8 mouse cellular contexts compared by ENCODE assay signal in the genomic region with DNA sequence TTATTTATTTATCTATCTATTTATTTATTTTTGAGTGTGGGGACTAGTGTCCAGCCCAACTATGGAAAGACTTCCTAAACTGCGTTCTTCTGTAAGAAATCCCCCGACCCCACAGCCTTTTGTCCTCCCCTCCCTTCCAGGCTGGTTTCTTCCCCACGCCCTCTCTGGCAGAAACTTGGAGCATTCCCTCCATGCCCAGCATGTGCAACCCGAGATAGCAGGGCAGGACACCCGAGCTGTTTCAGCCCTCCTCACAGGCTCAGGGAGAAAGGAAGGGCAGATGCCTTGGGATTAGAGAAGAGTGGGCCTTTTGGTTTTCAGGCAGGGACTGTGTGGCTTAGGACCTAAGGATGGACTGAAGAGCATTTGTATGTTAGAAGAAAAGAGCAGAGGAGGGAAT. TPM values are rescaled to one million over a fixed set of nuclear protein-coding genes. Genes with fewer than 3 reads are reported as not detected.
DNase-seq lines count a peak whose midpoint lies in the region; ATAC-seq and TF ChIP-seq lines count a peak whose summit lies in the region.

No protein-coding gene starts in this region.

- H3K36me3 ChIP-seq in embryonic facial prominence, embryonic 12.5 days = peaks cover 48% of the 10 kb centered on the region
- H3K36me3 ChIP-seq in heart, postnatal 0 days (replicated peaks; ENCODE audit: control insufficient read depth, insufficient read depth, low read length) = peaks cover 41% of the 10 kb centered on the region
- H3K36me3 ChIP-seq in liver, postnatal 0 days (replicated peaks; ENCODE audit: insufficient read depth, low read length) = peaks cover 29% of the 10 kb centered on the region

- H3K27ac ChIP-seq in embryonic facial prominence, embryonic 12.5 days = peak overlapping the region; percentile 70; the same call in 1 of the 2 replicates
- peak overlapping the region; percentile 100 for H3K27ac ChIP-seq in heart, postnatal 0 days (ENCODE audit: low read depth)
- H3K27ac ChIP-seq in liver, postnatal 0 days (ENCODE audit: low read depth) = 0 out of 2 replicates have a peak overlapping the region, but pooled peaks have one; percentile 13

- no peaks in the 10 kb centered on the region for H3K27me3 ChIP-seq in embryonic facial prominence, embryonic 12.5 days
- no peaks in the 10 kb centered on the region for H3K27me3 ChIP-seq in heart, postnatal 0 days (ENCODE audit: control insufficient read depth, insufficient read depth, low read length)
- no peaks in the 10 kb centered on the region for H3K27me3 ChIP-seq in liver, postnatal 0 days (ENCODE audit: insufficient read depth, low read length)

- H3K4me3 ChIP-seq in embryonic facial prominence, embryonic 12.5 days = peak overlapping the region; percentile 99
- peak overlapping the region; percentile 99 for H3K4me3 ChIP-seq in heart, postnatal 0 days (ENCODE audit: low read depth, low read length)
- H3K4me3 ChIP-seq in liver, postnatal 0 days (ENCODE audit: low read depth, low read length) = peak overlapping the region; percentile 98

- no peak for TF ChIP-seq CTCF in heart, postnatal 0 days (IDR thresholded peaks at IDR 0.05; ENCODE audit: low read depth)
- no peak for TF ChIP-seq CTCF in liver, postnatal 0 days (IDR thresholded peaks at IDR 0.05; ENCODE audit: low read depth)

- H3K4me2 ChIP-seq in embryonic facial prominence, embryonic 12.5 days (replicated peaks) = peak overlapping the region; percentile 78
- peak overlapping the region; percentile 96 for H3K4me2 ChIP-seq in heart, postnatal 0 days (ENCODE audit: low read depth, low read length)
- peak overlapping the region; percentile 82 for H3K4me2 ChIP-seq in liver, postnatal 0 days (ENCODE audit: low read depth, low read length)

- ATAC-seq in embryonic facial prominence, embryonic 12.5 days (ENCODE audit: insufficient number of reproducible peaks, insufficient read depth, low FRiP score, low TSS enrichment) = no peak
- no peak for ATAC-seq in heart, postnatal 0 days (ENCODE audit: insufficient read depth, low read depth)
- ATAC-seq in liver, postnatal 0 days = no peak

- TF ChIP-seq EP300 in heart, postnatal 0 days (IDR thresholded peaks at IDR 0.05; ENCODE audit: low read depth) = no peak
- TF ChIP-seq EP300 in liver, postnatal 0 days (IDR thresholded peaks at IDR 0.05; ENCODE audit: low read depth) = no peak

- peak overlapping the region; percentile 99 for H3K9ac ChIP-seq in embryonic facial prominence, embryonic 12.5 days
- H3K9ac ChIP-seq in heart, postnatal 0 days (replicated peaks; ENCODE audit: low read depth, low read length) = peak overlapping the region; percentile 100
- H3K9ac ChIP-seq in liver, postnatal 0 days (replicated peaks) = peak overlapping the region; percentile 92

- H3K4me1 ChIP-seq in embryonic facial prominence, embryonic 12.5 days = peaks cover 20% of the 10 kb centered on the region
- H3K4me1 ChIP-seq in heart, postnatal 0 days (ENCODE audit: control insufficient read depth, insufficient read depth) = peaks cover 25% of the 10 kb centered on the region
- H3K4me1 ChIP-seq in liver, postnatal 0 days (ENCODE audit: insufficient read depth) = peaks cover 20% of the 10 kb centered on the region

- no peaks in the 10 kb centered on the region for H3K9me3 ChIP-seq in embryonic facial prominence, embryonic 12.5 days
- no peaks in the 10 kb centered on the region for H3K9me3 ChIP-seq in heart, postnatal 0 days (replicated peaks; ENCODE audit: control insufficient read depth, low read length)
- no peaks in the 10 kb centered on the region for H3K9me3 ChIP-seq in liver, postnatal 0 days (ENCODE audit: low read length)

- 28% methylated on average over 5 of the region's 5 CpGs for WGBS in embryonic facial prominence, embryonic 12.5 days
- 12% methylated on average over 5 of the region's 5 CpGs for WGBS in heart, postnatal 0 days
- 42% methylated on average over 5 of the region's 5 CpGs for WGBS in liver, postnatal 0 days (ENCODE audit: insufficient replicate concordance)

- peak; percentile 8 for DNase-seq in adrenal gland, adult 8-10 months
- no peak for DNase-seq in adrenal gland, postnatal 36 days
- peak; percentile 51 for DNase-seq in heart, postnatal 0 days (ENCODE audit: low spot score)
- no peak for DNase-seq in liver, postnatal 0 days
- no peak for DNase-seq in Muller cell, postnatal 12 days (ENCODE audit: inconsistent ontology term)
- DNase-seq in right cerebral cortex, postnatal 14 days = no peak
- DNase-seq in layer of hippocampus, postnatal 10 days (ENCODE audit: low spot score in 2 of 2) = no peak

RNA-seq across cellular contexts. Expression of a gene that starts 0.6 kb away (rescaled TPM):
- 10 to 100 TPM; 56.9 to 87.4 (median 73.6) TPM for total RNA-seq in adrenal gland, adult 8-10 months (2022)
- 10 to 100 TPM; 66.4 to 80.3 TPM for total RNA-seq in adrenal gland, postnatal 36 days (2021)
- polyA plus RNA-seq in embryonic facial prominence, embryonic 12.5 days (2016; fragmentation: Nextera tagmentation; extraction: Ambion mirVana) = 123 and 130 TPM in 2 replicates
- total RNA-seq in heart, postnatal 0 days (2014; rRNA removed; ENCODE audit: low replicate concordance) = 77.7 and 108 TPM in 2 replicates
- 89.8 and 96.1 TPM in 2 replicates for polyA plus RNA-seq in heart, postnatal 0 days (2015; fragmentation: Nextera tagmentation; extraction: Ambion mirVana)
- 40.6 and 42.9 TPM in 2 replicates for polyA plus RNA-seq in liver, postnatal 0 days (2015; fragmentation: Nextera tagmentation; extraction: Ambion mirVana)
- total RNA-seq in layer of hippocampus, postnatal 10 days (2021) = 10 to 100 TPM; 98.0 to 99.5 TPM

RNA-seq across cellular contexts. Expression of a gene that starts 1.9 kb away (rescaled TPM):
- 100 to 1,000 TPM; 109 to 125 (median 120) TPM for total RNA-seq in adrenal gland, adult 8-10 months (2022)
- total RNA-seq in adrenal gland, postnatal 36 days (2021) = 100 to 1,000 TPM; 112 to 132 TPM
- 32.4 and 32.8 TPM in 2 replicates for polyA plus RNA-seq in embryonic facial prominence, embryonic 12.5 days (2016; fragmentation: Nextera tagmentation; extraction: Ambion mirVana)
- 43.0 and 45.6 TPM in 2 replicates for total RNA-seq in heart, postnatal 0 days (2014; rRNA removed; ENCODE audit: low replicate concordance)
- polyA plus RNA-seq in heart, postnatal 0 days (2015; fragmentation: Nextera tagmentation; extraction: Ambion mirVana) = 24.8 and 25.5 TPM in 2 replicates
- 8.4 and 9.7 TPM in 2 replicates for polyA plus RNA-seq in liver, postnatal 0 days (2015; fragmentation: Nextera tagmentation; extraction: Ambion mirVana)
- total RNA-seq in layer of hippocampus, postnatal 10 days (2021) = 100 to 1,000 TPM; 101 to 105 TPM

RNA-seq across cellular contexts. Expression of a gene that starts 8.1 kb away (rescaled TPM):
- total RNA-seq in adrenal gland, adult 8-10 months (2022) = 100 to 1,000 TPM; 369 to 430 (median 397) TPM
- 100 to 1,000 TPM; 421 to 450 TPM for total RNA-seq in adrenal gland, postnatal 36 days (2021)
- polyA plus RNA-seq in embryonic facial prominence, embryonic 12.5 days (2016; fragmentation: Nextera tagmentation; extraction: Ambion mirVana) = 463 and 471 TPM in 2 replicates
- 208 and 305 TPM in 2 replicates for total RNA-seq in heart, postnatal 0 days (2014; rRNA removed; ENCODE audit: low replicate concordance)
- polyA plus RNA-seq in heart, postnatal 0 days (2015; fragmentation: Nextera tagmentation; extraction: Ambion mirVana) = 472 and 510 TPM in 2 replicates
- 305 and 324 TPM in 2 replicates for polyA plus RNA-seq in liver, postnatal 0 days (2015; fragmentation: Nextera tagmentation; extraction: Ambion mirVana)
- total RNA-seq in layer of hippocampus, postnatal 10 days (2021) = 100 to 1,000 TPM; 256 to 267 TPM

RNA-seq across cellular contexts. Expression of a gene that starts 12.7 kb away (rescaled TPM):
- total RNA-seq in adrenal gland, adult 8-10 months (2022) = 10 to 100 TPM; 55.7 to 61.0 (median 58.4) TPM
- total RNA-seq in adrenal gland, postnatal 36 days (2021) = 10 to 100 TPM; 54.6 to 57.1 TPM
- polyA plus RNA-seq in embryonic facial prominence, embryonic 12.5 days (2016; fragmentation: Nextera tagmentation; extraction: Ambion mirVana) = 95.1 and 99.1 TPM in 2 replicates
- total RNA-seq in heart, postnatal 0 days (2014; rRNA removed; ENCODE audit: low replicate concordance) = 27.4 and 54.8 TPM in 2 replicates
- polyA plus RNA-seq in heart, postnatal 0 days (2015; fragmentation: Nextera tagmentation; extraction: Ambion mirVana) = 30.3 and 34.2 TPM in 2 replicates
- polyA plus RNA-seq in liver, postnatal 0 days (2015; fragmentation: Nextera tagmentation; extraction: Ambion mirVana) = 19.5 and 25.5 TPM in 2 replicates
- 10 to 100 TPM; 40.1 to 43.7 TPM for total RNA-seq in layer of hippocampus, postnatal 10 days (2021)

RNA-seq across cellular contexts. Expression of a gene that starts 17.5 kb away (rescaled TPM):
- 10 to 100 TPM; 13.4 to 27.1 (median 20.5) TPM for total RNA-seq in adrenal gland, adult 8-10 months (2022)
- 10 to 100 TPM; 15.6 to 17.4 TPM for total RNA-seq in adrenal gland, postnatal 36 days (2021)
- polyA plus RNA-seq in embryonic facial prominence, embryonic 12.5 days (2016; fragmentation: Nextera tagmentation; extraction: Ambion mirVana) = 67.2 and 70.3 TPM in 2 replicates
- 10.8 TPM in 2 replicates for total RNA-seq in heart, postnatal 0 days (2014; rRNA removed; ENCODE audit: low replicate concordance)
- polyA plus RNA-seq in heart, postnatal 0 days (2015; fragmentation: Nextera tagmentation; extraction: Ambion mirVana) = 6.5 and 7.5 TPM in 2 replicates
- polyA plus RNA-seq in liver, postnatal 0 days (2015; fragmentation: Nextera tagmentation; extraction: Ambion mirVana) = 2.7 and 3.4 TPM in 2 replicates
- 10 to 100 TPM; 26.1 to 38.9 TPM for total RNA-seq in layer of hippocampus, postnatal 10 days (2021)

Comparison
In these comparisons a context has a peak if more than half of its experiments do, and no peak if none do; other contexts are left out.
1. DNase-seq: peak in adrenal gland, adult 8-10 months (single experiment) and heart, postnatal 0 days (single experiment); none in adrenal gland, postnatal 36 days (0 of 2), liver, postnatal 0 days (single experiment), Muller cell, postnatal 12 days (single experiment), right cerebral cortex, postnatal 14 days (single experiment) and layer of hippocampus, postnatal 10 days (0 of 2).
2. H3K27ac ChIP-seq: peak in every context shown above with its lines; median percentile 100 in heart, postnatal 0 days; 70 in embryonic facial prominence, embryonic 12.5 days; 13 in liver, postnatal 0 days.
3. Peak in every context shown above with its lines, with median percentiles within 50 percentile points of each other: H3K4me2 ChIP-seq, H3K4me3 ChIP-seq and H3K9ac ChIP-seq.